Mouse (Mus musculus) heart, adult 2 months (tissue): ENCODE data around the gene Zfp622.

Experiments used
- CTCF ChIP-seq: fragments of 200-600 bp; IDR thresholded peaks from 2 replicates; pipeline ENCODE4 v1.8.1; 2022; ENCODE audit warnings: antibody characterized with exemption, mild to moderate bottlenecking, moderate library complexity
- EP300 ChIP-seq: fragments of 200-500 bp; IDR thresholded peaks from 2 replicates; pipeline ENCODE4 v1.6.1; 2011; ENCODE audit warnings: low read depth, low read length, control low read depth; ENCODE audit not compliant: insufficient read depth

DNA sequence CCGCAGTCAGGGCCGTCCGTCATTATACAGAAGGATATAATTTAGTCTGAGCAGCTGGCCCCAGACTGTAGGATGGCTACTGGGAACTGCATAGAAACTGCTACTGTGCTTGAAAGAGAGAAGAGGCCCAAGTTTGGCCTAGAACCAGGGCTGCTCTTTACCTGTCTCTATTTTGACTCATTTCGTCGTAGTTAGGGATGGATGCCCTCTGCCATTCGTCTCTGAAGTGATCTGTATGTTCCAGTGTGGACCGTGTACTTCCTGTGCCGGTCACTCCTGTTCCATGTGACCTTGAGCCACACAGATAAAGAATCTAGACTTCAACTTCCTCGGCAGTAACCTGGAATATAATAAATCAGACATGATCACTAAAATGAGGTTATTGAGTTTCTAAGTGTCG is 26.5 kb upstream of the Zfp622 start:
- no peak for TF ChIP-seq CTCF
- TF ChIP-seq EP300: no peak
